Mouse (Mus musculus) MEL (cell line): ENCODE measurements around the gene Arhgef2. TPM values are rescaled to one million over a fixed set of nuclear protein-coding genes. Genes with fewer than 3 reads are reported as not detected.

Experiments used
- DNase-seq: peaks from one replicate; pipeline ENCODE4 v3.0.0; 2011; ENCODE audit warnings: low read depth, low spot score
- H3K27ac ChIP-seq: 2 replicates; pipeline ENCODE4 v1.5.1; 2012; ENCODE audit warnings: low read depth, mild to moderate bottlenecking, control low read depth, low read length, moderate library complexity; ENCODE audit not compliant: control insufficient read depth
- H3K27me3 ChIP-seq, 2 experiments: fragments of 150-350 bp in 1 of 2; sonication (generic) in 1 of 2; 2 replicates each; pipeline ENCODE4 v1.6.1; 2012; ENCODE audit warnings: low read length in 2 of 2, mild to moderate bottlenecking in 2 of 2, improper control_type of control experiment in 1 of 2, moderate library complexity in 1 of 2; ENCODE audit not compliant: insufficient read depth in 2 of 2, control insufficient read depth in 1 of 2
- H3K36me3 ChIP-seq, 2 experiments: 2 replicates each; pipeline ENCODE4 v1.6.1; 2012 to 2014; ENCODE audit warnings: low read length in 2 of 2, improper control_type of control experiment in 1 of 2, inconsistent platforms in 1 of 2, mild to moderate bottlenecking in 1 of 2; ENCODE audit not compliant: insufficient read depth in 2 of 2, control insufficient read depth in 1 of 2
- H3K4me1 ChIP-seq, 2 experiments: fragments of 150-350 bp in 1 of 2; sonication (generic) in 1 of 2; 2 replicates each; pipeline ENCODE4 v1.6.1; 2012; ENCODE audit warnings: low read length in 2 of 2, improper control_type of control experiment in 1 of 2, mild to moderate bottlenecking in 1 of 2; ENCODE audit not compliant: insufficient read depth in 2 of 2, control insufficient read depth in 1 of 2
- H3K4me3 ChIP-seq, 2 experiments: fragments of 150-350 bp in 1 of 2; sonication (generic) in 1 of 2; 2 replicates each; pipeline ENCODE4 v1.5.1; 2012; ENCODE audit warnings: low read depth in 2 of 2, low read length in 2 of 2, mild to moderate bottlenecking in 2 of 2, moderate library complexity in 2 of 2, control low read depth in 1 of 2, improper control_type of control experiment in 1 of 2; ENCODE audit not compliant: control insufficient read depth in 1 of 2, insufficient read depth in 1 of 2
- H3K79me2 ChIP-seq: 2 replicates; pipeline ENCODE4 v1.6.1; 2012; ENCODE audit warnings: mild to moderate bottlenecking, low read length, moderate library complexity; ENCODE audit not compliant: control insufficient read depth, poor library complexity, insufficient read depth
- H3K9ac ChIP-seq: 2 replicates; pipeline ENCODE4 v1.6.1; 2012; ENCODE audit warnings: low read depth, mild to moderate bottlenecking, control low read depth, low read length, moderate library complexity; ENCODE audit not compliant: control insufficient read depth, poor library complexity, severe bottlenecking
- H3K9me3 ChIP-seq: fragments of 150-350 bp; sonication (generic); replicated peaks from 2 replicates; pipeline ENCODE4 v1.6.1; 2012; ENCODE audit warnings: mild to moderate bottlenecking, low read length, improper control_type of control experiment, moderate library complexity; ENCODE audit not compliant: insufficient read depth
- BHLHE40 ChIP-seq: IDR thresholded peaks from 2 replicates; pipeline ENCODE4 v1.6.1; 2012; ENCODE audit warnings: low read depth, mild to moderate bottlenecking, inconsistent platforms, low read length, improper control_type of control experiment, borderline replicate concordance
- CHD2 ChIP-seq: IDR thresholded peaks from 2 replicates; pipeline ENCODE4 v1.6.1; 2011; ENCODE audit warnings: low read length, improper control_type of control experiment
- EP300 ChIP-seq, 2 experiments: IDR thresholded peaks; 2 replicates each; pipeline ENCODE4 v1.6.1; 2011; ENCODE audit warnings: improper control_type of control experiment in 2 of 2, low read length in 2 of 2, low read depth in 1 of 2, mild to moderate bottlenecking in 1 of 2
- MAX ChIP-seq: IDR thresholded peaks from 2 replicates; pipeline ENCODE4 v1.6.1; 2011; ENCODE audit warnings: low read length, improper control_type of control experiment
- MEF2A ChIP-seq: IDR thresholded peaks from 2 replicates; pipeline ENCODE4 v1.6.1; 2014; ENCODE audit warnings: low read depth, mild to moderate bottlenecking, inconsistent platforms, low read length, improper control_type of control experiment; ENCODE audit not compliant: poor library complexity, insufficient replicate concordance, severe bottlenecking; ENCODE audit errors: extremely low read depth
- MXI1 ChIP-seq: IDR thresholded peaks from 2 replicates; pipeline ENCODE4 v1.6.1; 2011; ENCODE audit warnings: mild to moderate bottlenecking, low read depth, low read length, improper control_type of control experiment
- MYB ChIP-seq: IDR thresholded peaks from 2 replicates; pipeline ENCODE4 v1.6.1; 2011; ENCODE audit warnings: mild to moderate bottlenecking, low read depth, low read length, improper control_type of control experiment
- MYC ChIP-seq: IDR thresholded peaks from 2 replicates; pipeline ENCODE4 v1.6.1; 2011; ENCODE audit warnings: low read depth, mild to moderate bottlenecking, low read length, improper control_type of control experiment, moderate library complexity
- NRF1 ChIP-seq: IDR thresholded peaks from 2 replicates; pipeline ENCODE4 v1.6.1; 2014; ENCODE audit warnings: low read depth, mild to moderate bottlenecking, inconsistent platforms, low read length, improper control_type of control experiment, moderate library complexity; ENCODE audit not compliant: poor library complexity, insufficient read depth, severe bottlenecking
- POLR2A ChIP-seq, 2 experiments: IDR thresholded peaks; 2 replicates each; pipeline ENCODE4 v1.6.1; 2011 to 2012; ENCODE audit warnings: low read length in 2 of 2, mild to moderate bottlenecking in 2 of 2, control low read depth in 1 of 2, improper control_type of control experiment in 1 of 2, low read depth in 1 of 2, moderate library complexity in 1 of 2; ENCODE audit not compliant: control insufficient read depth in 1 of 2, insufficient read depth in 1 of 2, poor library complexity in 1 of 2
- POLR2AphosphoS2 ChIP-seq: IDR thresholded peaks from 2 replicates; pipeline ENCODE4 v1.6.1; 2011; ENCODE audit warnings: low read length, improper control_type of control experiment
- RAD21 ChIP-seq: IDR thresholded peaks from 2 replicates; pipeline ENCODE4 v1.6.1; 2011; ENCODE audit warnings: mild to moderate bottlenecking, low read depth, low read length, improper control_type of control experiment
- TAL1 ChIP-seq: IDR thresholded peaks from 2 replicates; pipeline ENCODE4 v1.6.1; 2012; ENCODE audit warnings: mild to moderate bottlenecking, inconsistent platforms, low read length, moderate library complexity, mixed read lengths
- ZC3H11A ChIP-seq: IDR thresholded peaks from 2 replicates; pipeline ENCODE4 v1.6.1; 2012; ENCODE audit warnings: low read depth, mild to moderate bottlenecking, inconsistent platforms, low read length, improper control_type of control experiment
- ZNF384 ChIP-seq: IDR thresholded peaks from 2 replicates; pipeline ENCODE4 v1.6.1; 2012; ENCODE audit warnings: low read depth, mild to moderate bottlenecking, inconsistent platforms, low read length, improper control_type of control experiment
- polyA plus RNA-seq, 2 experiments: library from polyadenylated mRNA; stranded (reverse) in 1 of 2; unstranded in 1 of 2; fragments of >175 nt in 1 of 2; fragments of >200 nt in 1 of 2; gene quantifications; 2 replicates each; pipeline versions ENCODE4 v1.2.1 to v1.2.4; 2012; ENCODE audit warnings: low replicate concordance in 2 of 2, low read depth in 1 of 2; ENCODE audit not compliant: insufficient read length in 2 of 2, insufficient read depth in 1 of 2, missing spikeins in 1 of 2
- total RNA-seq: library from RNA; depleted of rRNA; stranded (reverse); fragments of 300-350 nt; gene quantifications from 2 replicates; pipeline ENCODE4 v1.2.3, GENCODE M21; 2012

The Arhgef2 gene
- total and polyA plus RNA-seq, 3 experiments, result 113 to 183 TPM; not detected in 1

GRCm38 (mm10) chr3:88636555-88636986, 30.8 kb downstream of the Arhgef2 start:
- Histone ChIP-seq H3K9ac (no peak overlapping the region), H3K4me3 (no peak overlapping the region), H3K79me2 (peaks cover 2% of the 10 kb centered on the region; the same call in 1 of the 2 replicates), H3K27me3 (no peaks in the 10 kb centered on the region), H3K9me3 (no peaks in the 10 kb centered on the region), H3K36me3 (peaks cover 0 to 48% of the 10 kb centered on the region in 2 experiments; a peak in 2 of 4 replicates), H3K4me1 (no peaks in the 10 kb centered on the region), H3K27ac (no peak overlapping the region)
- DNase-seq, result no peak
- TF ChIP-seq ZC3H11A (no peak), MXI1 (no peak), POLR2A (IDR thresholded peaks at IDR 0.05; ENCODE audit: control insufficient read depth in 1 of 2, insufficient read depth in 1 of 2, low read depth in 1 of 2, low read length in 2 of 2, poor library complexity in 1 of 2) (peak in 1 of 2 experiments; percentile 15; a peak in 1 of 4 replicates), POLR2AphosphoS2 (no peak), NRF1 (no peak)

- Histone ChIP-seq H3K4me3 (no peak overlapping the region), H3K4me1 (no peaks in the 10 kb centered on the region), H3K36me3 (peaks cover 0 to 49% of the 10 kb centered on the region in 2 experiments; a peak in 2 of 4 replicates), H3K9me3 (no peaks in the 10 kb centered on the region), H3K27me3 (no peaks in the 10 kb centered on the region), H3K27ac (no peak overlapping the region), H3K79me2 (0 out of 2 replicates have a peak, but pooled peaks cover 2% of the 10 kb centered on the region), H3K9ac (no peak overlapping the region)
- TF ChIP-seq NRF1 (no peak), TAL1 (no peak), CHD2 (no peak), MEF2A (no peak), MYC (no peak), MYB (no peak), POLR2A (IDR thresholded peaks at IDR 0.05; ENCODE audit: control insufficient read depth in 1 of 2, insufficient read depth in 1 of 2, low read depth in 1 of 2, low read length in 2 of 2, poor library complexity in 1 of 2) (no peak), RAD21 (no peak), ZNF384 (no peak), MAX (no peak), EP300 (IDR thresholded peaks at IDR 0.05; ENCODE audit: low read depth in 1 of 2, low read length in 2 of 2) (no peak), BHLHE40 (no peak)
- DNase-seq, result no peak
Measured at GRCm38 (mm10) chr3:88637134-88637533, 31.4 kb downstream of the Arhgef2 start.
